Mouse (Mus musculus) megakaryocyte-erythroid progenitor cell, adult 5-6 weeks (primary cell): Measurements from ENCODE around the gene Ascc1. TPM values are rescaled to one million over a fixed set of nuclear protein-coding genes. Genes with fewer than 3 reads are reported as not detected.

Source experiments
- ATAC-seq: replicated peaks from 2 replicates; pipeline ENCODE4 v1.8.0; 2016; ENCODE audit warnings: mild to moderate bottlenecking, inconsistent platforms; ENCODE audit not compliant: severe bottlenecking, poor library complexity, low FRiP score, low TSS enrichment
- total RNA-seq, 2 experiments: library from RNA; stranded (forward) in 1 of 2; stranded (reverse) in 1 of 2; fragments of 200-1000, 215-1000 nt in 1 of 2; fragments of >200 nt in 1 of 2; fragmentation: Nextera tagmentation in 1 of 2; gene quantifications; 2 replicates each; pipeline ENCODE4 v1.2.3; 2014 to 2017

Ascc1 gene
- total RNA-seq (2014; fragmentation: Nextera tagmentation) (30.8 and 36.1 TPM in 2 replicates), total RNA-seq (2017) (34.3 and 34.7 TPM in 2 replicates)

DNA sequence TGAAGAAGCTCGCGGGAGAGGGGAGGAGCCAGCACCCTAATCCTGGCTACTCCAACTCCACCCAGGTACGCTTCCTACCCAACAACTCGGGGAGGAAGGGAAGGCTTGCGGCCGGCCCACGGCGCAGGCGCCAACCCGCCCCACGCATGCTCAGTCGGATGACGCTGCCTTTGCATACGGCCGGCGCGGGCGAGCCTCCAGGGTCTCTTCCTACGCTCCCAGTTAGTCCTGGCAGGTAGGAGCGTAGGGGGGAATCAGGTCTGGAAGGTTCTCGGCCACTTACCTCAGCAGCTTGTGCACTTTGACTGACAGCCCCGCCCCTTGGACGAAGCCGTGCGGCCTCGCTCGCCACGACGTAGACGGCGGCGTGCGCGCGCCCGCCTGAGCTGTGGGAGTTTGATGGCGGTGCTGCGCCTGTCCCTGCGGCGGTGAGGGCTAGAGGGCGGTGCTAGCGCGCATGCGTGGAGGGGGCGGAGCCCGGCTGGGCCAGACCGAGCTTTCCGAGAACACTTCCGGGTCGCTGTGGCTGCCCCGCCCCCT lies at the start of gene Ascc1, which contains the start of gene Anapc16:
Ascc1 (plus strand) TSS at position 133 of the 540 bp plus-strand sequence.
Anapc16 (minus strand) TSS at position 463 of the 540 bp plus-strand sequence.
- peak; percentile 88 for ATAC-seq

DNA sequence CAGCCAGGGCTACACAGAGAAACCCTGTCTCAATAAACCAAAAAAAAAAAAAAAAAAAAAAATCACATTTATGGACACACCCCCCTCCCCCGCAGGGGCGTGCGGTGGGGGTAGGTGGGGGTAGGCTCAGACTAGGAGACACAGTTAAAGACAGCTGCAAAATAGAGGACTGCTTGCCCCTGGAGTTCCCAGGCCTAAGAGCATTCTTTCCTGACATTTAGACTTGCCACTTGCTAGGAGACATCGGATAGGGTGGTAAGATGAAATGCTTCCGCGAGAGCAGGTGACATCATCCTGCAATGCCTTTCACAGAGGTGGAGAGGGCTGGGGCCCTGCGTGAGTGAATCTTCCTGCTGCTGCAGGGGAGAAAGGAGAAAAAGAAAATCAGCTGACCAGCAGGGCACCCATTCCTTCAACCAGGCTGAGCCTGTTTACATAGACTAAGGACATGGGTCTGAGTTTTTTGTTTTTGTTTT lies 49.0 kb upstream of the Ascc1 start:
- no peak for ATAC-seq

DNA sequence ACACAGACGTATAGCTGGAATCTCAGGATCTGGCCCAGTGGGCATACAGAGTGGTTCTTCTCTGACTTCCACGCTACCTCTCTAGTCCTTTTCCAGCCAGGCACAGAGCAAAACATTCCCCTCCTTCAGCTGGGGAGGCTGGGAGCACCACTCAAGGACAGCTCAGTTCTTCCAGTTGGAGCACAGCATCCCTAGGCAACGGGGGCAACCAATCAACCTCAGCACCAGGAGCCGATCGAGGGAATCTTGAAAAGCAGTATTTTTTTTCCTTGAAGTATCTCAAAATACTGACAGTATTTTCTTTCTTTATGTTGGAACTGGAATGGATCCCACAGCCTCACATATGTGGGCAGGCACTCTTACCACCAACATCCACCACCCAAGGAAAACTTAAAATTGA lies 45.9 kb upstream of the Ascc1 start:
- no peak for ATAC-seq

DNA sequence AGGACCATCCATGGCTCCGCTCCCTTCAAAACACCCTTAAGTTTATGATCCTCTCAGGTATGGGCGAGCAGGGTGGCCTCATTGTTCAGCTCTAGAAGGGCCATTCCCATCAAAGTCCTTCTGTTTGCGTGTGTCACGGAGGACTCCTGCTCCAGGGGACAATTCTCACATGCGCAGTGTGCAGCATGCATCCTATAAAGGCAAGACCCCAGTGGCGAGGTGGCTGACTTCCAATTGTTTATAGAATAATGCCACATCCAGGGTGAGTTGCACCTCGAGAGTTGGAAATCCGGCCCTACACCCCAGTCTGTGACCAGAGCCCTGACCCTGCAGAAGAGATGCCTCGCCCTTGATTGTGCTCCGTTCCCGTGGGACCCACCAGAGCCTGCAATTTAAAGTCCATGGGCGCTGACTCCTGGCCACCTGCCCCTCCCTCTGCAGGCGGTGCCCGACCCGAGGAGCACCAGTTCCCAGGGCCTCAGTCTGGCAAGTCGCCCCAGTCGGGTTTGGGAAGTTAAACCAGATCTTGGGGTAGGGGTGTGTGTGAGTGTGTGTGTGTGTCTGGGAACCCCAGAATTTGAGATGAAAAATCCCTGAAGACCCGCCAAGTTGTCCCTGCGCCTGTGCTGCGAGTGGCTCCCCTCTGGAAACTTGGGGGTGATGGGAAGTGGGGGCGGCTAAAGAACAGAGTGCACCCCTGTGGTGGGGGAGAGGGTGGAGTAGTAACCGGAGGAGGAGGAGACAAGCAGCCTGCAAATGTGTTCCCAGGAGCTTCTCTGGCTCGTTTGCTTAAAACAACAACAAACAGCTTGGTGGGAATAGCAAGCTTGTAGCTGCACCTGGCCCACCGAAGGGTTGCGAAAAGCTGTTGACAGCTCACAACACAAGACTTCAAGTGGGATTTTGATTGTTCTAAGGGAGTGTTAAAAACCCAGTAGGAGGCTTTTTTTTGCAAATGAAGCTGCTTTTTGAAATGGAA lies 45.1 kb upstream of the Ascc1 start:
- no peak for ATAC-seq

- no peak for ATAC-seq
Observed at GRCm38 (mm10) chr10:59958458-59958857, 44.1 kb upstream of the Ascc1 start.

DNA sequence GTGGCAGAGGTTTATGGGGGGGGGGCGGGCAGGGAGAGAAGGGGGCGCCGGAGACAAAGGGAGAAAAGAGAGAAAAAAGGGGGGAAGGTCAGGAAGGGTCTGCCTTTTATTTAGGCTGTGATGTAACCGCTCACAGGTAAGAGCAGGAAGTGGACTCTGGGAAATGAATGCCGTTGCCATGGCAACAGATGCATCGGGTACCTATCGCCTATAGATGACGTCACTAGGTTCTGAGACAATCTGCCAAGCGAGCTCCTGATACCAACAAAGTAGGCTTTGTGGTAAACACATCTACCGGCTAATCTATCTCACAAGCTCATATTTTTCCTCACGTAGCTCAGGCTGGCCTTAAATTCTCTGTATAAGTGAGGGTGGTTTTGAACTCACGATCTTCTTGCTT lies 43.1 kb upstream of the Ascc1 start:
- ATAC-seq: no peak

GRCm38 (mm10) chr10:59963609-59964008 lies 39.0 kb upstream of the Ascc1 start:
- ATAC-seq: no peak

DNA sequence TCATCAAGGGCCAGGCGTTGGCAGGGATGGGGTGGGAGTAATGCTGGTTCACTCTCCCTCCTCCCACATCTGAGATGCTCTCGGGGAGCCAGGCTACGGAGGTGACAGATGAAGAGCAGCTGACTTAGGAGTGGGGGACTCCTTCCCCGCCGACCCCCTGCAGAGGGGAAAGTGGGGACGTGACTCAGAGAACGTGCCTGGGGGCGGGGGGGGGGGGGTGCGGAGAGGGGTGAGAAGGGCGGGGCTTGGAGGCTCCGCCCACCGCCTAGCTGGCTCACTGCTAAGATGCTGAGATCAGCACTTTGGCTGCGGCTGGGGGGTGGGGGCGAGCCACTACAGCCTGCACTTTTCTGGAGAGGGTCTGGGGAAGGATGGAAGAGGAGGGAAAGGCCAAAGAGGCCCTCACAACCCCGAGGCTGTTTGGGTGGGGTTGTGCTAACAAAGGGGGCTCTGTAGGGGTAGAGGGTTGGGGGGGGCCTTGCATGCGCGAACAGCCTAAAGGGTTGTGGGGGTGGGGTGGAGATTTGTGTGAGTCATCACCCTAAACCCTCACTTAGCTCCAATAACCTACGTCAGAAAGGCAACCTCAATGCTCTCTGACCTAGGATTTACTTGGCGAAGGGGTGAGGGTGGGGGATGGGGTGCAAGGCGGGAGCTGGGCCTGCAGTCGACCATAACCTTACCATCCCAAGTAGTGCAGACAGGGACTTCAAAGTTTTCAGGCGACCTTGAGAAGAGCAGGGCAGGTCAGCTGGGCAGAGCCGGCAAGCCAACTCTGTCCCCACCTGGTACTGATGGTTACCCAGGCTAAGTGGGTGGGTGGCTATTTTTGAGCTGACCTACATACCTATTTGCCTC lies 37.9 kb upstream of the Ascc1 start:
- ATAC-seq: no peak

- ATAC-seq: no peak
Observed at GRCm38 (mm10) chr10:59965362-59965695, 37.3 kb upstream of the Ascc1 start.

GRCm38 (mm10) chr10:59965788-59966187 lies 36.8 kb upstream of the Ascc1 start:
- ATAC-seq: no peak

DNA sequence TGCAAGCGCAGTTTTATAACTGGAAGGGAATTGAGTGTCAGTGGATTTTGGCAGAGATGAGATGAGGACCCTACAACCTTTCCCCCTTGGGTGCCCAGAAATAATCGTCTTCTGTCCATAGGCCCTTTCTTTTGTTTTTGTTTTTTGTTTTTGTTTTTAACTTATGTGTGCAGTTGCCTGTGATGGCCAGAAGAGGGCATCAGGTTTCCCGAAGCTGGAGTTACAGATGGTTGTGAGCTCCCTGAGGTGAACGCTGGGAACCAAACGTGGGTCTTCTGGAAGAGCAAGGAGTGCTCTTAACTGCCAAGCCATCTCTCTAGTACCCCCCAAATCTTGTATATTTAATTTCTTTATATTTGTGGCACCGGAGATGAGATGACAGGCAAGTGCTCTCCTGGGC lies 35.9 kb upstream of the Ascc1 start:
- ATAC-seq: no peak

- ATAC-seq: no peak
Observed at GRCm38 (mm10) chr10:59967309-59967942, 35.2 kb upstream of the Ascc1 start.

- peak; percentile 88 for ATAC-seq
Observed at GRCm38 (mm10) chr10:59969821-59970449, 32.7 kb upstream of the Ascc1 start.

GRCm38 (mm10) chr10:59970450-59971062 lies 32.0 kb upstream of the Ascc1 start:
- ATAC-seq: no peak

GRCm38 (mm10) chr10:59971813-59972212 lies 30.8 kb upstream of the Ascc1 start:
- ATAC-seq: no peak

GRCm38 (mm10) chr10:59972534-59972933 lies 30.1 kb upstream of the Ascc1 start:
- no peak for ATAC-seq

DNA sequence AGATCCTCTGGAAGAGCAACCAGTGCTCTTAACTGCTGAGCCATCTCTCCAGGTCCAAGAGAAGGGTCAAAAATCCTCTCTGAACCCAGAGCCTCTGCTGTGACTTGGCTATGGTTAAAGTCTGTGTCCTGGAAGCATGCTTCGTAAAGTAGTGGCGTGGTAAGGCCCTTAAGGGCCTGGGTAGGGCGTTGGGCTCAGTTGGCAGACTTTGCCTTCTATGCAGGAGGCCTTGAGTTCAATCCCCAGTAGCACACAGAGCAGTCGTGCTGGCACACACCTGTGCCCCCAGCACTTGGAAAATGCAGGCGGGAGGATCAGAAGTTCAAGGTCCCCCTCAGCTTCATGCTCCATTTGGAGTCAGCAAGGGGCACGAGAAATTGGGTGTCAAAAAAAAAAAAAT lies 29.6 kb upstream of the Ascc1 start:
- no peak for ATAC-seq

DNA sequence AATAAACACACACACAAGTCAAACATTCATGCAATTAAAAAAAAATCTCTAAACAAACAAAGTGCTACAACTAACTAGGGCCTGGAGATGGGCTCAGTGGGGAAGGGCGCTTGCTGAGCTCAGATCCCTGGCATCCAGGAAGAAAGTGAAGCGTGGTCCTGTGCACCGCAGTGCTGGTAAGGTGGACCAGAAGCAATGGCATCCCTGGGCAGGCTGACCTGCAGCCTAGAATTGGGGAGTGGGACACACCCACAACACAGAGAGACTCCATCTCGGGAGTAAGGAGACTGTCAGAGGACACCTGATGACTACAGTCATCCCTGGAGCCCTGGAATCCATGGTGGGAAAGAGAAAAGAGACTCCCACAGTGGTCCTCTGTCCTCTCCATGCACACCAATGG lies 29.2 kb upstream of the Ascc1 start:
- no peak for ATAC-seq
